Mouse (Mus musculus) hindlimb bud, embryonic 11.5 days (tissue): ENCODE measurements around the gene Nkain4.

Experiments used
- DNase-seq: peaks from one replicate; pipeline ENCODE4 v3.0.0-alpha.2; 2012; ENCODE audit warnings: low read depth, low spot score; ENCODE audit errors: extremely low spot score

The Nkain4 gene

GRCm38 (mm10) chr2:180954061-180955047, at the start of gene Nkain4:
Gene Nkain4, minus strand, starts transcription at chr2:180954699.
- peak; percentile 31 for DNase-seq

GRCm38 (mm10) chr2:180996905-180997304, 42.4 kb upstream of the Nkain4 start:
- no peak for DNase-seq

- DNase-seq: peak; percentile 33
Measured at GRCm38 (mm10) chr2:180996436-180996835, 41.9 kb upstream of the Nkain4 start.

GRCm38 (mm10) chr2:180995457-180995856, 41.0 kb upstream of the Nkain4 start:
- DNase-seq: no peak

GRCm38 (mm10) chr2:180994360-180994759, 39.9 kb upstream of the Nkain4 start:
- DNase-seq: no peak

GRCm38 (mm10) chr2:180990347-180990746, 35.8 kb upstream of the Nkain4 start:
- no peak for DNase-seq

- no peak for DNase-seq
Measured at GRCm38 (mm10) chr2:180988948-180989347, 34.4 kb upstream of the Nkain4 start.

- DNase-seq: no peak
Measured at GRCm38 (mm10) chr2:180988347-180988913, 33.9 kb upstream of the Nkain4 start.

- no peak for DNase-seq
Measured at GRCm38 (mm10) chr2:180987432-180988030, 33.0 kb upstream of the Nkain4 start.

GRCm38 (mm10) chr2:180987001-180987400, 32.5 kb upstream of the Nkain4 start:
- no peak for DNase-seq

GRCm38 (mm10) chr2:180986449-180986848, 31.9 kb upstream of the Nkain4 start, which contains the start of gene Col20a1:
Gene Col20a1, plus strand, starts transcription at chr2:180986535.
- DNase-seq: no peak

GRCm38 (mm10) chr2:180985635-180986034, 31.1 kb upstream of the Nkain4 start:
- DNase-seq: no peak

GRCm38 (mm10) chr2:180981133-180981532, 26.6 kb upstream of the Nkain4 start:
- DNase-seq: no peak

- peak; percentile 54 for DNase-seq
Measured at GRCm38 (mm10) chr2:180967010-180967763, 12.7 kb upstream of the Nkain4 start, which contains the start of gene Arfgap1. Gene Arfgap1, plus strand, starts transcription at chr2:180967225.

- no peak for DNase-seq
Measured at GRCm38 (mm10) chr2:180966092-180966882, 11.8 kb upstream of the Nkain4 start.

GRCm38 (mm10) chr2:180963956-180964355, 9.5 kb upstream of the Nkain4 start:
- peak; percentile 46 for DNase-seq

- no peak for DNase-seq
Measured at GRCm38 (mm10) chr2:180962616-180963308, 8.3 kb upstream of the Nkain4 start.

GRCm38 (mm10) chr2:180960187-180960586, 5.7 kb upstream of the Nkain4 start:
- no peak for DNase-seq

GRCm38 (mm10) chr2:180959605-180960004, 5.1 kb upstream of the Nkain4 start:
- DNase-seq: no peak
